Mouse (Mus musculus) layer of hippocampus, adult 2 months (tissue): ENCODE data around the gene Eif3a. TPM values are rescaled to one million over a fixed set of nuclear protein-coding genes. Genes with fewer than 3 reads are reported as not detected.

Source experiments
- DNase-seq, 2 experiments: peaks; one replicate each; pipeline ENCODE4 v3.0.0; 2022; ENCODE audit warnings: low spot score in 2 of 2
- H3K27ac ChIP-seq: fragments of 200-600 bp; 2 replicates; pipeline ENCODE4 v1.8.1; 2022
- H3K4me3 ChIP-seq: fragments of 200-600 bp; 2 replicates; pipeline ENCODE4 v1.8.1; 2022; ENCODE audit warnings: mild to moderate bottlenecking
- CTCF ChIP-seq: fragments of 200-600 bp; conservative IDR thresholded peaks from 2 replicates; pipeline ENCODE4 v1.8.1; 2022; ENCODE audit warnings: antibody characterized with exemption, mild to moderate bottlenecking, moderate library complexity
- microRNA-seq, 2 experiments: library from miRNA; unstranded; fragments of <30 nt; microRNA quantifications; one replicate each; pipeline ENCODE4 v1.2.0; 2021
- total RNA-seq, 2 experiments: library from RNA; stranded (reverse); gene quantifications; 2 replicates each; pipeline ENCODE4 v1.2.3; 2021

Eif3a gene
- total RNA-seq, 2 experiments from 2014 or later: 105 to 106 TPM

GRCm38 (mm10) chr19:60755438-60756191 lies 34.8 kb downstream of the Eif3a start, which contains the start of gene Nanos1:
Nanos1 (plus strand) TSS chr19:60755987.
- peak; percentile 31; the same call in 1 of the 2 replicates for TF ChIP-seq CTCF
- H3K4me3 ChIP-seq: peak within 1 kb of the TSS; percentile 79
- DNase-seq: peak; percentile 91
- peak within 1 kb of the TSS; percentile 93 for H3K27ac ChIP-seq

- TF ChIP-seq CTCF: no peak
- no peak for DNase-seq
- Histone ChIP-seq H3K4me3 (no peak overlapping the region), H3K27ac (no peak overlapping the region)
Measured at GRCm38 (mm10) chr19:60747801-60748200, 42.7 kb downstream of the Eif3a start.

- Histone ChIP-seq H3K27ac (peak overlapping the region; percentile 29; the same call in 1 of the 2 replicates), H3K4me3 (no peak overlapping the region)
- no peak for DNase-seq
- no peak for TF ChIP-seq CTCF
Measured at GRCm38 (mm10) chr19:60743767-60744547, 46.5 kb downstream of the Eif3a start.

GRCm38 (mm10) chr19:60740560-60740959 lies 49.9 kb downstream of the Eif3a start:
- H3K4me3 ChIP-seq: no peak overlapping the region
- no peak for DNase-seq
- TF ChIP-seq CTCF: peak; percentile 58
- no peak overlapping the region for H3K27ac ChIP-seq

- no peak overlapping the region for H3K27ac ChIP-seq
- H3K4me3 ChIP-seq: no peak overlapping the region
- peak; percentile 13 to 55 for DNase-seq
- TF ChIP-seq CTCF: no peak
Measured at GRCm38 (mm10) chr19:60731966-60732365, 58.5 kb downstream of the Eif3a start.

GRCm38 (mm10) chr19:60731299-60731698 lies 59.2 kb downstream of the Eif3a start:
- no peak for DNase-seq
- no peak for TF ChIP-seq CTCF
- H3K4me3 ChIP-seq: no peak overlapping the region
- H3K27ac ChIP-seq: no peak overlapping the region

GRCm38 (mm10) chr19:60730281-60730852 lies 60.1 kb downstream of the Eif3a start:
- DNase-seq: peak; percentile 41 to 57
- no peak overlapping the region for H3K27ac ChIP-seq
- TF ChIP-seq CTCF: peak; percentile 85

GRCm38 (mm10) chr19:60716381-60716780 lies 74.1 kb downstream of the Eif3a start:
- no peak overlapping the region for H3K27ac ChIP-seq
- DNase-seq: no peak
- H3K4me3 ChIP-seq: no peak overlapping the region
- no peak for TF ChIP-seq CTCF

More at GRCm38 (mm10) chr19:60730281-60730852, 60.1 kb downstream of the Eif3a start:
- no peak overlapping the region for H3K4me3 ChIP-seq

- no peak overlapping the region for H3K4me3 ChIP-seq
- no peak for TF ChIP-seq CTCF
- H3K27ac ChIP-seq: no peak overlapping the region
- DNase-seq: no peak
Measured at GRCm38 (mm10) chr19:60712577-60712976, 77.9 kb downstream of the Eif3a start.

Small RNA genes within 50 kb of the gene (microRNA-seq; reads per million reads assigned to microRNA genes)
- 0 reads per million in 2 experiments for gene mmu-mir-3084-1

Other genes starting within 250 kb of the Eif3a start
- gene Cacul1, start 209.6 kb downstream of the Eif3a start, total RNA-seq: 10 to 100 TPM; 48.9 to 51.9 TPM
- gene Nanos1, start 34.7 kb downstream of the Eif3a start, total RNA-seq: 10 to 100 TPM; 14.8 to 16.8 TPM
- gene Fam45a, start 20.9 kb upstream of the Eif3a start, total RNA-seq: 10 to 100 TPM; 42.7 to 47.7 TPM
- 10 to 100 TPM; 14.3 to 16.9 TPM for gene Sfxn4, start 70.8 kb upstream of the Eif3a start, total RNA-seq
- gene Prdx3, start 83.9 kb upstream of the Eif3a start, total RNA-seq: 10 to 100 TPM; 73.5 to 75.2 TPM
- gene Grk5, start 99.1 kb upstream of the Eif3a start, total RNA-seq: 10 to 100 TPM; 10.4 to 11.5 TPM